Mouse (Mus musculus) adrenal gland, postnatal 4 days (tissue): ENCODE measurements at regions not wholly inside any gene's neighbourhood (a gene's known extent, or its start where the extent isn't known, plus 50 kb on each side); places are given as distances from the start of the nearest gene placed in this dataset.

Experiments used
- DNase-seq, 2 experiments: peaks; one replicate each; pipeline ENCODE4 v3.0.0; 2021 to 2022; ENCODE audit warnings: low spot score in 2 of 2, mixed read lengths in 2 of 2

- DNase-seq = no peak
Observed at GRCm38 (mm10) chr11:111442257-111442656, 376.3 kb downstream of the Kcnj2 start.

GRCm38 (mm10) chr11:111443381-111443780, 377.4 kb downstream of the Kcnj2 start:
- no peak for DNase-seq

GRCm38 (mm10) chr11:111444791-111445190, 378.8 kb downstream of the Kcnj2 start:
- DNase-seq = no peak

- DNase-seq = no peak
Observed at GRCm38 (mm10) chr11:111445764-111446163, 379.8 kb downstream of the Kcnj2 start.

- DNase-seq = no peak
Observed at GRCm38 (mm10) chr11:111450811-111451494, 385.0 kb downstream of the Kcnj2 start.

- DNase-seq = no peak
Observed at GRCm38 (mm10) chr11:111460046-111460445, 394.1 kb downstream of the Kcnj2 start.

- no peak for DNase-seq
Observed at GRCm38 (mm10) chr11:111484981-111485380, 419.0 kb downstream of the Kcnj2 start.

GRCm38 (mm10) chr11:111512471-111512870, 446.5 kb downstream of the Kcnj2 start:
- DNase-seq = no peak

GRCm38 (mm10) chr11:111522716-111523115, 456.8 kb downstream of the Kcnj2 start:
- DNase-seq = no peak

GRCm38 (mm10) chr11:111523465-111523864, 457.5 kb downstream of the Kcnj2 start:
- DNase-seq = peak in 1 of 2 experiments; percentile 35

GRCm38 (mm10) chr11:111526010-111526742, 460.2 kb downstream of the Kcnj2 start:
- no peak for DNase-seq

GRCm38 (mm10) chr11:111529591-111529990, 463.6 kb downstream of the Kcnj2 start:
- DNase-seq = no peak

GRCm38 (mm10) chr11:111530912-111531311, 464.9 kb downstream of the Kcnj2 start:
- DNase-seq = no peak

- DNase-seq = no peak
Observed at GRCm38 (mm10) chr11:111532457-111532856, 466.5 kb downstream of the Kcnj2 start.

- peak in 1 of 2 experiments; percentile 4 for DNase-seq
Observed at GRCm38 (mm10) chr11:111536040-111536836, 470.3 kb downstream of the Kcnj2 start.

- DNase-seq = peak; percentile 5 to 8
Observed at GRCm38 (mm10) chr11:111537654-111538053, 471.7 kb downstream of the Kcnj2 start.

- DNase-seq = no peak
Observed at GRCm38 (mm10) chr11:111539960-111540359, 474.0 kb downstream of the Kcnj2 start.

GRCm38 (mm10) chr11:111545291-111545690, 479.3 kb downstream of the Kcnj2 start:
- no peak for DNase-seq

- no peak for DNase-seq
Observed at GRCm38 (mm10) chr11:111555131-111555530, 489.2 kb downstream of the Kcnj2 start.

- DNase-seq = no peak
Observed at GRCm38 (mm10) chr11:111555615-111556014, 489.7 kb downstream of the Kcnj2 start.

- no peak for DNase-seq
Observed at GRCm38 (mm10) chr11:111558302-111559140, 492.6 kb downstream of the Kcnj2 start.
